Mouse (Mus musculus) left cerebral cortex, postnatal 36 days (tissue): Measurements from ENCODE around the gene Hsbp1. TPM values are rescaled to one million over a fixed set of nuclear protein-coding genes. Genes with fewer than 3 reads are reported as not detected.
A peak's percentile ranks its signal among the peaks of the same experiment; 100 is the strongest.

Source experiments
- DNase-seq, 2 experiments: peaks; one replicate each; pipeline ENCODE4 v3.0.0; 2021 to 2022; ENCODE audit warnings: low spot score in 2 of 2, mixed read lengths in 1 of 2
- intact Hi-C: fragments of 180-260 bp; cut with DNase I; formaldehyde crosslinking; loops from one replicate; pipeline ENCODE4 v1.15.1; 2025
- total RNA-seq, 2 experiments: library from RNA; stranded (reverse); gene quantifications; 2 replicates each; pipeline ENCODE4 v1.2.3; 2021

Gene Hsbp1
- total RNA-seq, 2 experiments from 2014 or later, result 345 to 377 TPM

GRCm38 (mm10) chr8:119380619-119381018 lies 36.3 kb downstream of the Hsbp1 start:
- no peak for DNase-seq
- intact Hi-C loops, result loop anchor here (5.0 kb wide), 1 partner anchor 68 kb away; no protein-coding TSS in a partner anchor

GRCm38 (mm10) chr8:119384478-119384877 lies 40.2 kb downstream of the Hsbp1 start:
- peak; percentile 43 to 76 for DNase-seq
- intact Hi-C loops, result loop anchor here (5.0 kb wide), 1 partner anchor 72 kb away; no protein-coding TSS in a partner anchor

DNA sequence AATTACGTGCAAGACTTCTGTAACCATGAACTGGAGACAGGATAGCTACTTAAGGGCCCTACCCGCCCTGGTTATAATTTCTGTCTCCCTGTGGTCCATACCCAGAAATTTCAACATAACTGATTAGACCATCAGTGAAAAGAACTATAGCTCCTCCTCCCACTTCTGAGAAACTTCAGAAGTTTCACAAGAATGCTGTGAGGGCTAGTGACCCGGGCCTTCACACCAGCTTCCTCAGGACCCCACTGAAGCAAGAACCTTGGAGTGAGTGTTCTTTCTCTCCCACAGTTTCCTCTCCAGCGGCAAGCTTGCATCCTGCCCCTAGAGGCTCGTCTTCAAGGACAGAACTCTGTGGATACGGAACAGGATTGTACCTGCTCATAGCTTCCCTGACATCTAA lies 41.6 kb downstream of the Hsbp1 start:
- DNase-seq, result no peak
- intact Hi-C loops, result no loop called here

- DNase-seq, result no peak
- intact Hi-C loops, result no loop called here
Observed at GRCm38 (mm10) chr8:119386988-119387387, 42.7 kb downstream of the Hsbp1 start.

DNA sequence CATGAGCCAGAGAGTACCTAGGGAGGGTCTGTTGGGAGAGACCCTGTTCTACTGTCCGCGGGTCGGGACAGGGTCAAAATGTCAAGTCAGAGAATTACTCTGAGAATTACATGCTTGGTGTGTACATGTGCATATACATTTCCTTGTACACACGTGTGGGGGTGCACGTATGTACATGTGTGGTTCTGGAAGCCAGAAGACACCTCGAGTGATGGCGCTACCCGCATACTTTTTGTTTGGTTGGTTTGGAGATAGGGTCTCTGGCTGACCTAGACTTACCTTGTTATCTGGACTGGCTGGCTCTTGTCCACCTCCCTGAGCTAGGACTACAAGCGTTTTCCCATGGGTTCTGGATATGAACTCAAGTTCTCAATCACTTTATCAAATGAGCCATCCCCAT lies 49.8 kb downstream of the Hsbp1 start:
- intact Hi-C loops, result no loop called here

GRCm38 (mm10) chr8:119394524-119395026 lies 50.3 kb downstream of the Hsbp1 start, which contains the start of gene Mlycd:
Gene Mlycd, plus strand, starts transcription at chr8:119394878.
- intact Hi-C loops, result no loop called here
- DNase-seq, result peak; percentile 91 to 93

More for the DNA sequence above, 49.8 kb downstream of the Hsbp1 start:
- no peak for DNase-seq

DNA sequence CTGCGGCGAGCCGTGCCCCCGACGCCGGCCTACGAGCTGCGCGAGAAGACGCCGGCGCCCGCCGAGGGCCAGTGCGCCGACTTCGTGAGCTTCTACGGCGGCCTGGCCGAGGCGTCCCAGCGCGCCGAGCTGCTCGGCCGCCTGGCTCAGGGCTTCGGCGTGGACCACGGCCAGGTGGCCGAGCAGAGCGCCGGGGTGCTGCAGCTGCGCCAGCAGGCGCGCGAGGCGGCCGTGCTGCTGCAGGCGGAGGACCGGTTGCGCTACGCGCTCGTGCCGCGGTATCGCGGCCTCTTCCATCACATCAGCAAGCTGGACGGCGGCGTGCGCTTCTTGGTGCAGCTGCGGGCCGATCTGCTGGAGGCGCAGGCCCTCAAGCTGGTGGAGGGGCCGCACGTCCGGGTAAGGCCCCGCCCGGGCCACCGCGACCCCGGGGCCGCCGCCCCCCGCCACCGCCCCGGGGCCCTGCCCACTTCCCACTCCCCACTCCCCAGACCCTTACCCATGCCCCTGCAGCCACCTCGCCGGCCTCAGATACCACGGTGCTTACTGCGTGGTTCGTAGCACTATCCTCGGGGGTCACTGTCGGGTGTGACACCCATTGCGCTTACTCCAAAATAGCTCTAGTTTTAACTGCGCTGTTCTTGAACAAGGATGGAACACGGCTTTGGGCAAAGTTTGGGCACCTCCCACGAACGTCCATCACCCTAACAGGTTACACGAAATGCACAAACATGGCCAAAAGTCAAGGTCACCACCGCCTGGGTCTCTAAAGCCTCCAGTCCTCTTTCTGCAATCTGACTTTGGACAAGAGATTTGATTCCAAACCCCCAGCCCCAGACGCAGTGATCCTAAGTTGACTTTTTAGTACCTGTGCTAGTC lies 51.0 kb downstream of the Hsbp1 start:
- intact Hi-C loops, result no loop called here
- peak in 1 of 2 experiments; percentile 40 for DNase-seq

Other genes with a start within 250 kb of the Hsbp1 start
- 10 to 100 TPM; 29.4 to 33.8 TPM for gene Mlycd, start 50.4 kb downstream of the Hsbp1 start, total RNA-seq
- gene Osgin1, start 89.6 kb downstream of the Hsbp1 start, total RNA-seq, result under 1 TPM; 0.34 to 0.81 TPM
- 10 to 100 TPM; 60.4 to 67.1 TPM for gene Necab2, start 102.2 kb downstream of the Hsbp1 start, total RNA-seq
- gene Slc38a8, start 157.2 kb downstream of the Hsbp1 start, total RNA-seq, result under 1 TPM; 0.29 to 0.81 TPM
- gene Mbtps1, start 214.2 kb downstream of the Hsbp1 start, total RNA-seq, result 10 to 100 TPM; 65.4 to 74.4 TPM
- gene Hsdl1, start 230.7 kb downstream of the Hsbp1 start, total RNA-seq, result 10 to 100 TPM; 43.2 to 43.6 TPM
- gene Dnaaf1, start 230.7 kb downstream of the Hsbp1 start, total RNA-seq, result under 1 TPM; 0.10 to 0.18 TPM